Mouse (Mus musculus) liver, embryonic 12.5 days (tissue): ENCODE measurements around the gene Gsap. TPM values are rescaled to one million over a fixed set of nuclear protein-coding genes. Genes with fewer than 3 reads are reported as not detected.

Source experiments
- ATAC-seq: fragments of 200-750 bp; cut with Nextera tagmentation; 2 replicates; pipeline ENCODE4 v1.8.0; 2017; ENCODE audit warnings: moderate number of reproducible peaks, mild to moderate bottlenecking, moderate library complexity
- H3K27ac ChIP-seq: fragments of 300-500 bp; sonication (generic); 2 replicates; pipeline ENCODE4 v1.5.1; 2016; ENCODE audit warnings: mild to moderate bottlenecking
- H3K27me3 ChIP-seq: fragments of 300-500 bp; sonication (generic); replicated peaks from 2 replicates; pipeline ENCODE4 v1.6.1; 2016; ENCODE audit warnings: mild to moderate bottlenecking, moderate library complexity
- H3K36me3 ChIP-seq: fragments of 300-500 bp; sonication (generic); 2 replicates; pipeline ENCODE4 v1.6.1; 2016; ENCODE audit warnings: mild to moderate bottlenecking, moderate library complexity
- H3K4me1 ChIP-seq: fragments of 300-500 bp; sonication (generic); 2 replicates; pipeline ENCODE4 v1.6.1; 2016
- H3K4me2 ChIP-seq: fragments of 300-500 bp; sonication (generic); 2 replicates; pipeline ENCODE4 v1.6.1; 2016; ENCODE audit warnings: mild to moderate bottlenecking, moderate library complexity
- H3K4me3 ChIP-seq: fragments of 300-500 bp; sonication (generic); 2 replicates; pipeline ENCODE4 v1.5.1; 2016; ENCODE audit warnings: mild to moderate bottlenecking, moderate library complexity
- H3K9ac ChIP-seq: fragments of 300-500 bp; sonication (generic); 2 replicates; pipeline ENCODE4 v1.6.1; 2016; ENCODE audit warnings: mild to moderate bottlenecking, moderate library complexity
- H3K9me3 ChIP-seq: fragments of 300-500 bp; sonication (generic); replicated peaks from 2 replicates; pipeline ENCODE4 v1.6.1; 2016; ENCODE audit warnings: mild to moderate bottlenecking, moderate library complexity
- WGBS: fragments of 180-500 bp; shearing (Covaris S2); methylation state at CpG from one replicate; pipeline ENCODE4 v1.1.7; 2016; ENCODE audit not compliant: insufficient replicate concordance; 5-methylcytosine and 5-hydroxymethylcytosine counted together
- polyA plus RNA-seq: library from polyadenylated mRNA; unstranded; fragments of >200 nt; fragmentation: Nextera tagmentation; extraction: Ambion mirVana; gene quantifications from 2 replicates; pipeline ENCODE4 v1.2.1, GENCODE M21; 2016

The Gsap gene
- polyA plus RNA-seq, 1 experiment from 2014 or later, result 2.6 TPM

DNA sequence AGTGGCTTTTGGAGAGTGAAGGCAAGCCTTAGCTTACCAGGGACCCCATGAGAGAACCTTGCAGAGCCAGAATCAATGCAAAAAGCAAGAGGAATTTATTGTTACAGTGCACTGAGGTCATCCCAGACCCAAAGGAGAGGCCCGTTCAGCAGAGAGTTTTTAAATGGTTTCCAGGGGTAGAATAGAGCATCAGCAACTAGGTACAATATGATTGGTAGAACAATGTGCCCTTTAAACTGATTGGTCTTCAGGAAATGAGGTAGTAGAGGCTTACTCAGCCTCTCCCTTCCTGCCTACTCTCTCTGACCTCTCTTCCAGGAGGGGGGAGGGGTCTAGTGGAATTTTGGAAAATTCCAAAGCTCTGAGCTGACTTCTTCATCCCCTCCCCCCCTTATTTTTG is 59.2 kb downstream of the Gsap start:
- Histone ChIP-seq H3K27me3 (no peaks in the 10 kb centered on the region), H3K9me3 (no peaks in the 10 kb centered on the region), H3K4me2 (no peak overlapping the region), H3K27ac (no peak overlapping the region), H3K4me3 (no peak overlapping the region), H3K9ac (no peak overlapping the region), H3K36me3 (no peaks in the 10 kb centered on the region), H3K4me1 (0 out of 2 replicates have a peak, but pooled peaks cover 7% of the 10 kb centered on the region)
- 59% methylated on average over 1 of the region's 1 CpGs for WGBS
- ATAC-seq, result no peak

DNA sequence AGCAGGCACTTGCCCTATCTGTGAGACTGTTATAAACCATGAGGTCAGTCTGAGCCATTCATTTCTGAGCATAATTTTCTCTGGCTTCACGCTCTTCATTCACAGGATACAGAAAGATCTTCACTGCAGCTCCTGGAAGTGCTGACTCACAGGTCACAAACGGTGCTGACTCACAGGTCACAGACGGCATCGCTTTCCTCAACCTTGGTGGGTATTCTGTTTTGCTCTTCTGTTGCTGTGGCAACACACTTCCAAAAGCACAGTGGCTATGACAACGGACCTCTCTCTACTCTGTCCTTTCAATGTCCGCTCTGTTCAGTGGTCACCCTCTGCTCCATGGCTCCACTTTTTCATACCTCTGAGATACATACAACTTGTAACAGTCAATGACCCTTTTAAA is 60.7 kb downstream of the Gsap start:
- 64% methylated on average over 6 of the region's 6 CpGs for WGBS
- Histone ChIP-seq H3K4me2 (no peak overlapping the region), H3K4me1 (0 out of 2 replicates have a peak, but pooled peaks cover 7% of the 10 kb centered on the region), H3K27me3 (no peaks in the 10 kb centered on the region), H3K36me3 (no peaks in the 10 kb centered on the region), H3K9ac (no peak overlapping the region), H3K9me3 (no peaks in the 10 kb centered on the region), H3K4me3 (no peak overlapping the region), H3K27ac (no peak overlapping the region)
- no peak for ATAC-seq

DNA sequence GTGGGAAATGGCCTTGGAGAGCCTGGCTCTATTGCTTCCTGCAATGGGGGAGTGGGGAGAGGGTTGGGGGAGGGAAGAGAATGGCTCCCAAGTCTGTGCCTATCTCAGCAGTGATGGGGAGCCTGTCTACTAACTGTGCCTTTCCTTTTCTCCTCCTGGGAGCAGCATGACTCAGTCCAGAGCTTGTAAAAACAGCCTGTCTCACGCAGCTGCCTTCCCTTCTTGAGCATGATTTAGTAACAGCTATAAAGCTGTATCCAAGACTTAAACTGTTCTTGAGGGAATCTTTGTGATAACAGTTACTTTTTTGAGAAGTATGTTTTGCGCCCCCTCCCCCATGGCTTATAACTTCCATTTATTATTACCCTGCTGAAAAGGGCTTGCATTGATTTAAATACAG is 61.9 kb downstream of the Gsap start:
- Histone ChIP-seq H3K4me2 (no peak overlapping the region), H3K4me1 (0 out of 2 replicates have a peak, but pooled peaks cover 7% of the 10 kb centered on the region), H3K27ac (no peak overlapping the region), H3K36me3 (no peaks in the 10 kb centered on the region), H3K27me3 (no peaks in the 10 kb centered on the region), H3K9me3 (no peaks in the 10 kb centered on the region), H3K4me3 (no peak overlapping the region), H3K9ac (no peak overlapping the region)
- ATAC-seq, result no peak
- WGBS, result 74% methylated on average over 2 of the region's 2 CpGs

DNA sequence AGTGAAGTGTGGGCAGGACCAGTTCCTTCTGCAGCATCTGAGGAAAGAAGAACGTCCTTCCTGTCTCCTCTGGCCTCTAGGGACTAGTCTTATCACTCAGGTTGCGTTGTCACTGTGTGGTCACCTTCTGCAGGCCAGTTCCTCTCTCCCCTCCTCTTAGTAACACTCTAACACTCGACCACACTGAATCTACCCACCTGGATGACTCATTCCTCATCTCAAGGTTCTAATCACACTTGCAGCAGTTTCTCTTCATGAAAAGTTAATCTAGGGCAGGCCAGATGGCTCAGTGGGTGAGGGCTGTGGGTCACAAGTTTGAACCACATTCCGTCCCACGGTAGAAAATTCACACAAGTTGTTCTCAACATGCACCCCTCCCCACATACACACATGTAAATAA is 62.8 kb downstream of the Gsap start:
- WGBS, result 18% methylated on average over 5 of the region's 5 CpGs
- ATAC-seq, result no peak
- Histone ChIP-seq H3K9ac (no peak overlapping the region), H3K36me3 (no peaks in the 10 kb centered on the region), H3K27me3 (no peaks in the 10 kb centered on the region), H3K4me2 (no peak overlapping the region), H3K4me1 (0 out of 2 replicates have a peak, but pooled peaks cover 7% of the 10 kb centered on the region), H3K4me3 (no peak overlapping the region), H3K9me3 (no peaks in the 10 kb centered on the region), H3K27ac (no peak overlapping the region)

DNA sequence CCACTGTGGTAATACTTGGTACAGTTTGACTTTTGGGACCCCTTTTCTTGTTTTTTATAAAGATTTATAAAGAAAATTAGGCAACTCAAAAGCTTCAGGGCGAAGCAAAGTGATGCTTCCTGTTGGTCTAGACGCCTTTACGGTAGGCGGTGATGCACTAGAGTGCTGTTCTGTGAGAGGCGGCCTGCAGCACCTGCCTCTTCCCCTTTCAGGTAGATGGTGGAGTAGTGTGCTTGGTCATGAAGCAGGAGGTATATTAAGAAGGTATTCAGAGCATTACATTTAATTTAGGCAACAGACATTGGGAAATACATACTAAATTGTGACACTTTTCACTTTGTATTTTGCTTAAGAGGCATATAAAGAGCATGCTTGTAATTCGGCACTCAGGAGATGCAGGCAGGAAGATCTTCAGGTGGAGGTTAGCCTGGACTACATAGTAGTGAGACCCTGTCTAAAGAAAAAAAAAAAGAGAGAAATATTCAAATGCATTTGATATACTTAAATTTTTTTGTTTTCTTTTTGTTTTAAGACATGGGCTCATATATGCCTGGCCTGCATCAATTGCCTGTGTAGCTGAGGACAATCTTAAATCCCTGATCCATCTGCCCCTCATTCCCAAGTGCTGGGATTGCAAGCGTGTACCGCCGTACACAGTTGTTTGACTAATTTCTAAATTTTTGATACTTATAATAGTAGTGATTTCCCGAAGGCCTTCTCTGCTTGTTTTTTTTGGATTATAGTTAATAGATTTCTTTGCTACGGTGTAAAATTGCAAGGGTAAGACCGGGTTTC is 68.9 kb downstream of the Gsap start:
- H3K9ac ChIP-seq, result no peak overlapping the region
- H3K36me3 ChIP-seq, result no peaks in the 10 kb centered on the region
- no peak overlapping the region for H3K4me2 ChIP-seq
- no peak overlapping the region for H3K4me3 ChIP-seq
- 60% methylated on average over 12 of the region's 12 CpGs for WGBS
- H3K27ac ChIP-seq, result no peak overlapping the region
- H3K4me1 ChIP-seq, result peaks cover 7% of the 10 kb centered on the region; the same call in 1 of the 2 replicates
- H3K9me3 ChIP-seq, result no peaks in the 10 kb centered on the region
- no peak for ATAC-seq
- H3K27me3 ChIP-seq, result no peaks in the 10 kb centered on the region

DNA sequence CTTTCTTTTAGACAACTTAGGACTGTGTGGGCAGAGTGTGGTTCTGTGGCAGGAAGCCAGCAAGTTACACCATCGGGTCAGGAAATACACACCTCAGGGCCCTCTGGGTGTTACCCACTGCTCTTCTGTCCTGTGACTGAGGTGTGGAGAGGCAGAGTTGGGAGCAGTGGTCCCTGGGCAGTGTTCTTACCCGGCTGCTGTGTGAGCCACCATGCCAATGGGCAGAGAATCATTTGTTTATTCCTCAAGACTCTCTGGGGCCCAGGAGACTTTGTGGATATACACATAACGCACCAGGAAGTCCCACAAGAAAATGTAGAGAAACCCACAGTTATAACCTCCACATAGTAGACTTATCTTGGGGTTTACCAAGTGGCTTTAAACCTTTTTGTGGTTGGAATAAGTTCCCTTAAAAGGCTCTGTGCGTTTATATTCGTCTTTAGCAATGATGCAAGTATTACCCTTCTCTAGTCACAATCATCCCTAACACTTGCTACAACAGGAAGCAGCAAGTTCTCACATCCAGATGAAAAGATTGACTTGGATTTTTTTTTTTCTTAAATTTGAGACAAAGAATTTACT is 69.6 kb downstream of the Gsap start:
- 29% methylated on average over 5 of the region's 5 CpGs for WGBS
- Histone ChIP-seq H3K27me3 (no peaks in the 10 kb centered on the region), H3K4me1 (peaks cover 7% of the 10 kb centered on the region; the same call in 1 of the 2 replicates), H3K4me2 (no peak overlapping the region), H3K36me3 (no peaks in the 10 kb centered on the region), H3K4me3 (no peak overlapping the region), H3K9me3 (no peaks in the 10 kb centered on the region), H3K27ac (no peak overlapping the region), H3K9ac (no peak overlapping the region)
- no peak for ATAC-seq

DNA sequence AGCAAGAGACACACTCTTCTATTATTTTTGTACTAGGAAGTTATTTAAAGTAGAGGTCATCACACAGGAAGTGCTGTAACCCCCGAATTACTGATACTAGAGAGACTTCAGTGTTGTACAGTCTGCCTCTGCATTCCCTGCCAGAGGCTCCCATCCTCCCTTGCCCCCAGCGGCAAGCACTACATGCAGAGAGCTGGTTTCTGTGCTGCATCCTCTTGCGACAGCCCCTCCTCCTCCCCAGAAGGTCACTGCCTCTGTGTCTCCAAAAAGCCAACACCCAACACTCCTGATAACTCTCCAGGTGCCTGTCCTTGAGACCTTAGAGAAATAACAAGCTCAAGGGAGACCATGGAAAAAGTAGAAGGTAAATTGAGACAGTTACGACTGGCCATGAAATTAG is 71.1 kb downstream of the Gsap start:
- ATAC-seq, result no peak
- no peaks in the 10 kb centered on the region for H3K9me3 ChIP-seq
- WGBS, result 29% methylated on average over 4 of the region's 4 CpGs
- peaks cover 7% of the 10 kb centered on the region; the same call in 1 of the 2 replicates for H3K4me1 ChIP-seq
- H3K27me3 ChIP-seq, result no peaks in the 10 kb centered on the region
- no peaks in the 10 kb centered on the region for H3K36me3 ChIP-seq
- H3K4me3 ChIP-seq, result no peak overlapping the region
- H3K27ac ChIP-seq, result no peak overlapping the region
- H3K9ac ChIP-seq, result no peak overlapping the region
- H3K4me2 ChIP-seq, result no peak overlapping the region

DNA sequence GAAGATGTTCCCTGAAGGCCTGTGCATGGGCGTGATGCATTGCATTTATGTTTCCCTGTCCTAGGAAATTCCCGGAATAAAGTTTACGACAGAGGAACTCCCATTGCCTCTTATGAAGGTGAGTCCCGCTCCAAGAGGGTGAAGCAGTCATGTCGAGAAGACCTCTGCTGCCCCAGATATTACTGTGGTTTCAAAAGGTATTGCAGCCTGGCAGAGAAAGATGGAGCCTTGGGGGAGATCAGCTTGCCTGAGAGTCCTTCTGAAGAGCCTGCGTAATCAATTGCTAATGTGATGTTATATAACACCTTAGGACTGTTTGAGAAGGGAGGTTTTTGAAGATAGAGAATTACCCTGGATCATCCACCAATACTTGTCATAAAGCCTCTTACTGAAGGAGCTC is 71.8 kb downstream of the Gsap start:
- Histone ChIP-seq H3K27ac (no peak overlapping the region), H3K9ac (no peak overlapping the region), H3K4me2 (no peak overlapping the region), H3K9me3 (no peaks in the 10 kb centered on the region), H3K36me3 (no peaks in the 10 kb centered on the region), H3K4me1 (peaks cover 7% of the 10 kb centered on the region; the same call in 1 of the 2 replicates), H3K27me3 (no peaks in the 10 kb centered on the region), H3K4me3 (no peak overlapping the region)
- ATAC-seq, result no peak
- WGBS, result 62% methylated on average over 6 of the region's 6 CpGs

DNA sequence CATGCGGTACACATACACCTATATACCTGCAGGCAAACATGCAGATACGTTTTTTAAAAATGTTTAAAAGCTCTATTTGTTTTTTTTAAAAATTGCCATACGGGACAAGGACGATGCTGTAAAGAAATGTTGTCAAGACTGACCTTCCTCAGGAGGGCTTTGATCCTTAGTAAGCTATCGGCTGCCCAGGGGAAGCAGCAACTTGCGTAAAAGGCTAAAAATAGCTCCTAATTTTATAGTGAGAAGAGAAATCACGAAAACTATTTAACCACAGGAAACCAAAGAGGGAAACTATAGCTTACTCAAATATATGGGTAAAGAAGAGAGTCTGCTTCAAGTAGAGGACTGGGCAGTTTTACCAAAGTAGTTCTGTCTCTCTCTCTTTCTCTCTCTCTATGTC is 74.7 kb downstream of the Gsap start:
- Histone ChIP-seq H3K27me3 (0 out of 2 replicates have a peak, but pooled peaks cover 5% of the 10 kb centered on the region), H3K9ac (no peak overlapping the region), H3K36me3 (no peaks in the 10 kb centered on the region), H3K27ac (no peak overlapping the region), H3K9me3 (no peaks in the 10 kb centered on the region), H3K4me2 (no peak overlapping the region), H3K4me1 (peaks cover 7% of the 10 kb centered on the region; the same call in 1 of the 2 replicates), H3K4me3 (no peak overlapping the region)
- WGBS, result 55% methylated on average over 7 of the region's 7 CpGs
- no peak for ATAC-seq

DNA sequence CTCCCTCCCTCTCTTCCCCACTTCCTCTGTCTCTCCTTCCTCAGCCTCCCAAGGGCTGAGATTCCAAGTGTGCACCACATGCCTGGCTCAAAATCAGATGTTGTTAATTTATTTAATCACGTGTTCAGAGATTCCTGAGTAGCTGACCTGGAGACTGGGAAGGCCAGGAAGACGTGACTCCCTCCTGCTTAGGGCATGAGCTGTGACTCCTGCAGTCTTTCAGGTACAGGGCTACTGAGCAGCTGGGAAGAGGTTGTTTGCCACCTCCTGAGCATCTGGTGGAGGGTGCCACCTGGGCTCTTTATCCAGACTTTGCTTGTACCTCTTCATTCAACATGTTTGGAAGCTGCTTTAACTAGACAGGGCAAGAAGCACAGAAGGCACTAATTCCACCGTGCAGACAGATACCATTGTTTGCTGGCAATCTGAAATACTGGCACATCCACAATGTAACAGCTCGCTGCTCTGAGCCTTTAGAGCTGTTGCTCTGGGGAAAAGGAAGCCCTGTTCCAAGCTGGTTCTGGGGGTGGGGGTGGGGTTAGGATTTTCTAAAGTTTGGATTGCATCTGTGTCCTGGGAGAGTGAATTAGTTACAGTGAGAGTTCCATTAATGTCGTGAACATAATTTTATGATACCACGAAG is 75.3 kb downstream of the Gsap start:
- no peaks in the 10 kb centered on the region for H3K9me3 ChIP-seq
- H3K27me3 ChIP-seq, result 0 out of 2 replicates have a peak, but pooled peaks cover 5% of the 10 kb centered on the region
- 53% methylated on average over 6 of the region's 6 CpGs for WGBS
- no peak overlapping the region for H3K9ac ChIP-seq
- no peak overlapping the region for H3K4me3 ChIP-seq
- H3K27ac ChIP-seq, result no peak overlapping the region
- H3K36me3 ChIP-seq, result no peaks in the 10 kb centered on the region
- no peak for ATAC-seq
- H3K4me1 ChIP-seq, result peaks cover 7% of the 10 kb centered on the region; the same call in 1 of the 2 replicates
- H3K4me2 ChIP-seq, result no peak overlapping the region

DNA sequence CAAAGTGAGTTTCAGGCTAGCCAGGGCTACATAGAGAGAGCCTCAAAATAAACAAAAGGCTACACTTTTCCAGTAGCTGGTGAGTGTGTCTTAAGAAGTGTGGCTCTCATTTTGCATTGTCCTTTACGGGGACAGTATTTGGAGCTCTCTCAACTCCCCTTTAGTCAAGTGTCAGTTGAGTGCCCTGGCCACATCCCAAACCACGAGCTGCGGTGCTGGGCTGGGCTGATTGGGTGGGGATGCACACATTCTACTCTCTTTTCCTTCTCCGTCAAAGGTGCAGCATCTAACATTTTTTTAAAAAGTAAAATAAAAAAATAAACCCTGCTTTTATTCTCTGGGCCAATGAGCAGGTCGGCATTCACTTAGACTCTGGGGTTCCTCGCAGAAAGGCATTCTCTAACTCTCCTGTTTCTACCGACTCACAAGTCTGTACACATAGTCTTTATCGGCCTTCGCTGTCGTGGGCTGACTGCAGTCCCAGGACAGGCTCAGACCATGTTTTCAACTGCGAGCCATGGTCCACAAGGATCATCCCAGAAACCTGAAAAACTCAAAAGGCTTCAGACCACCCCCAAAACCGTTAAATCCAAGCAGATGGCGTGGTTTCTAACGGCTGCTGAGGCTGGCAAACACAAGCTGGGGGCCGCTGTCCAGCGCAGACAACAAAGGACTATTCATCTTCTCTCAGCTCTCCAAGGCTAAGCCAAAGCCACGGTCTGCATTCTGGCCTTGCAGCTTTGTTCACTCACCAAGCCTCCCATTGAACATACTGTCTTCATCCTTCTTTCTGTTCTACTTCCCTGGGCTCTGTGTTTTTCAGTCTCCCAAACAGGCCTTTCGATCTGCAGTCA is 77.4 kb downstream of the Gsap start:
- WGBS, result 48% methylated on average over 18 of the region's 18 CpGs
- Histone ChIP-seq H3K4me3 (no peak overlapping the region), H3K9ac (no peak overlapping the region), H3K4me1 (no peaks in the 10 kb centered on the region), H3K4me2 (no peak overlapping the region), H3K36me3 (no peaks in the 10 kb centered on the region), H3K9me3 (no peaks in the 10 kb centered on the region), H3K27ac (no peak overlapping the region), H3K27me3 (0 out of 2 replicates have a peak, but pooled peaks cover 5% of the 10 kb centered on the region)
- ATAC-seq, result no peak
